Mouse (Mus musculus): ENCODE measurements around the gene Gm8882. TPM values are rescaled to one million over a fixed set of nuclear protein-coding genes. Genes with fewer than 3 reads are reported as not detected.
"Not testable (repeated sequence)": the region's sequence is repeated elsewhere in the genome, so short reads cannot be mapped to it uniquely, and the experiment has no call there.

Gene Gm8882
- total RNA-seq (2021): not detected
- long read RNA-seq, experiment 1: 0 reads
- long read RNA-seq, experiment 2: 0 reads

- DNase-seq (ENCODE audit: low spot score in 2 of 2): not testable (repeated sequence)
Measured at GRCm38 (mm10) chr6:132364034-132364433, at the start of gene Gm8882. Gene Gm8882, minus strand, starts transcription at chr6:132364134.

- not testable (repeated sequence) for DNase-seq (ENCODE audit: low spot score in 2 of 2)
Measured at GRCm38 (mm10) chr6:132314657-132315056, 49.3 kb downstream of the Gm8882 start, which contains the start of gene Prpmp5. Gene Prpmp5, minus strand, starts transcription at chr6:132314757.

Other genes with a start within 250 kb of the Gm8882 start
- under 1 TPM in 1 of 2 experiments, not detected in 1; 0.17 TPM for gene Prb1, start 153.6 kb downstream of the Gm8882 start, total RNA-seq (2021)
- gene Prpmp5, start 49.4 kb downstream of the Gm8882 start, total RNA-seq (2021): under 1 TPM; 0.21 to 0.22 TPM
- not detected for gene Prh1, start 205.7 kb upstream of the Gm8882 start, total RNA-seq (2021)
- not detected for gene Prp2, start 231.8 kb upstream of the Gm8882 start, total RNA-seq (2021)